Mouse (Mus musculus) Patski (cell line): Measurements from ENCODE around the gene Cs. TPM values are rescaled to one million over a fixed set of nuclear protein-coding genes. Genes with fewer than 3 reads are reported as not detected.
A peak's percentile ranks its signal among the peaks of the same experiment; 100 is the strongest.

ENCODE experiments used
- ATAC-seq: fragments of 100-300 bp; one replicate; pipeline ENCODE4 v1.8.0; 2021
- CTCF ChIA-PET: fragments of 350-600 bp; sonication (Branson Sonifier 250); formaldehyde crosslinking; loops from one replicate; lab custom pipeline; 2022; ENCODE audit warnings: inconsistent platforms; lab: Charles Lee
- POLR2A ChIA-PET: fragments of 350-600 bp; sonication (Branson Sonifier 250); formaldehyde crosslinking; loops from one replicate; lab custom pipeline; 2022; ENCODE audit warnings: antibody characterized with exemption, inconsistent platforms; lab: Charles Lee
- DNase-seq: peaks from one replicate; pipeline ENCODE4 v3.0.0-alpha.2; 2011; ENCODE audit warnings: low read depth, low spot score
- H3K27me3 ChIP-seq: fragments of 371-371 bp; one replicate; pipeline ENCODE4 v1.5.1; 2021
- CTCF ChIP-seq: fragments of 100-300 bp; IDR thresholded peaks from one replicate; pipeline ENCODE4 v1.5.1; 2021
- in situ Hi-C: fragments of 300-500 bp; cut with MboI; formaldehyde crosslinking; loops from 3 replicates; pipeline ENCODE4 v1.11.1; 2018; ENCODE audit warnings: low pct_unique_long_range_greater_than_20kb, mixed read lengths
- polyA plus RNA-seq: library from polyadenylated mRNA; unstranded; gene quantifications from one replicate; pipeline ENCODE4 v1.2.3, GENCODE M21; 2021

Gene Cs
- polyA plus RNA-seq, 1 experiment from 2014 or later, result 279 TPM

- no peaks in the 10 kb centered on the region for H3K27me3 ChIP-seq
- no peak for ATAC-seq
- no peak for DNase-seq
- ChIA-PET POLR2A (interaction anchor here (2.2 to 4.1 kb wide), 3 partner anchors 8 to 42 kb away, joined by 7 to 17 read pairs (median 9); partner anchors contain the start of genes Ankrd52, Cs, Nabp2 and Rnf41), CTCF (interaction anchor here (1.6 to 3.8 kb wide), 2 partner anchors 10 kb away, joined by 3 to 17 read pairs; no protein-coding TSS in a partner anchor)
- in situ Hi-C loops, result loop anchor here (5.0 kb wide), 1 partner anchor 88 kb away; the partner anchor contains the start of gene Smarcc2
- no peak for TF ChIP-seq CTCF
Measured at GRCm38 (mm10) chr10:128369599-128369998, 32.1 kb downstream of the Cs start.

GRCm38 (mm10) chr10:128370021-128370420, 32.5 kb downstream of the Cs start:
- CTCF ChIA-PET, result interaction anchor here (0.9 to 1.6 kb wide), 2 partner anchors 8 to 9 kb away, joined by 3 read pairs; no protein-coding TSS in a partner anchor
- TF ChIP-seq CTCF, result no peak
- ATAC-seq (no peak), DNase-seq (no peak)
- POLR2A ChIA-PET, result interaction anchor here (2.2 to 4.1 kb wide), 3 partner anchors 7 to 41 kb away, joined by 7 to 17 read pairs (median 9); partner anchors contain the start of genes Ankrd52, Cs, Nabp2 and Rnf41
- in situ Hi-C loops, result no loop called here
- H3K27me3 ChIP-seq, result no peaks in the 10 kb centered on the region

GRCm38 (mm10) chr10:128370601-128371000, 33.1 kb downstream of the Cs start:
- ChIA-PET POLR2A (no interaction called here), CTCF (interaction anchor here (0.9 kb wide), 1 partner anchor 9 kb away, joined by 3 read pairs; no protein-coding TSS in a partner anchor)
- no peak for TF ChIP-seq CTCF
- in situ Hi-C loops, result no loop called here
- DNase-seq (no peak), ATAC-seq (no peak)
- no peaks in the 10 kb centered on the region for H3K27me3 ChIP-seq

GRCm38 (mm10) chr10:128372142-128372541, 34.6 kb downstream of the Cs start:
- TF ChIP-seq CTCF, result no peak
- no peaks in the 10 kb centered on the region for H3K27me3 ChIP-seq
- no peak for DNase-seq
- no peak for ATAC-seq
- in situ Hi-C loops, result no loop called here
- ChIA-PET POLR2A (no interaction called here), CTCF (no interaction called here)

GRCm38 (mm10) chr10:128372989-128373748, 35.6 kb downstream of the Cs start:
- in situ Hi-C loops, result no loop called here
- ChIA-PET CTCF (no interaction called here), POLR2A (interaction anchor here (1.6 kb wide), 1 partner anchor 13 kb away, joined by 5 read pairs; no protein-coding TSS in a partner anchor)
- H3K27me3 ChIP-seq, result no peaks in the 10 kb centered on the region
- no peak for DNase-seq
- TF ChIP-seq CTCF, result no peak
- no peak for ATAC-seq

- ChIA-PET CTCF (interaction anchor here (1.4 to 1.8 kb wide), 3 partner anchors 9 to 28 kb away, joined by 3 to 4 read pairs (median 4); no protein-coding TSS in a partner anchor), POLR2A (interaction anchor here (0.6 to 1.6 kb wide), 2 partner anchors 14 to 59 kb away, joined by 3 to 5 read pairs; no protein-coding TSS in a partner anchor)
- no peak for ATAC-seq
- no peak for DNase-seq
- H3K27me3 ChIP-seq, result no peaks in the 10 kb centered on the region
- TF ChIP-seq CTCF, result no peak
- in situ Hi-C loops, result no loop called here
Measured at GRCm38 (mm10) chr10:128374393-128374792, 36.9 kb downstream of the Cs start.

- DNase-seq (no peak), ATAC-seq (no peak)
- TF ChIP-seq CTCF, result no peak
- in situ Hi-C loops, result no loop called here
- H3K27me3 ChIP-seq, result no peaks in the 10 kb centered on the region
- ChIA-PET POLR2A (interaction anchor here (0.7 to 4.2 kb wide), 5 partner anchors 8 to 81 kb away, joined by 3 to 17 read pairs (median 6); partner anchors contain the start of genes Coq10a, Cs, Nabp2 and Rnf41), CTCF (interaction anchor here (0.7 to 1.8 kb wide), 8 partner anchors 13 to 159 kb away, joined by 3 to 8 read pairs (median 4); partner anchors contain the start of genes Esyt1, Nabp2 and Rnf41)
Measured at GRCm38 (mm10) chr10:128376099-128376454, 38.5 kb downstream of the Cs start.

DNA sequence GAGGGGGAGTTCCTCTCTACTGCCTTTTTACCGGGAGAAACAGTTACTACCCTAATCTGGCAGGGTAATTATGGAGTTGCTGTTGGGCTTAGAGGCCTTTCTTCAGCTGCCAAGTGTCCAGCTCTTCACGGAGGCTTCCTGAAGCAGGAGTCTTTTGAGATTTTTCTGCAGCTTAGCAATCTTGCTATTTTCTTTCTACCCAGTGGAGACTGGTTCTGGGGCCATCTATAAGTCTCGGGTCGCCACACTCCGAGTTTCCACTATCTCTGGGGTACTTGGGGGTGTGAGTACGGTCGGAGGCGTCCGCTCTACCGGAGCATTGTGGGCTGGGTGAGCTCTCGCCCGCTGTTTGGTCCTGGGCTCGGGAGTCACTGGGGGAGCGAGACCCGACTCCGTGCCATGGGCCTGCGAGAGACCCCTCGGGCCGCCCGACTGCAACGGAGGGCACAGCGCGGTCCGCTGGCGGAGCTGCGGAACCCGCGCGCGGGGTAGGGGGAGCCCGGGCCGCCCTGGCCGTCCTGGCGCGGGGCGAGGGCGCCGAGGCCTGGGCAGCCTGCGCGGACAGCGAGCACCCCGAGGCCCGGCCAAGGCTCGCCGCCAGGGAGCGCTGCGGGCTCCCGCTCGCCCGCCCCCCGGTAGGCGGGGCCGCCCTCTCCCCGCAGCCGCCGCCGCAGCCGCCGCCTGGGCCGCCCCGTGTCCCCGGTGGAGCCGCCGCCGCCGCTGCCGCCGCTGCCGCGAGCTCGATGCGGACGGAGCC, 39.1 kb downstream of the Cs start, which contains the start of gene Ankrd52:
TSS of gene Ankrd52 (plus strand) at position 661 of the 757 bp plus-strand sequence.
- CTCF ChIA-PET, result interaction anchor here (0.7 to 1.8 kb wide), 8 partner anchors 8 to 159 kb away, joined by 3 to 8 read pairs (median 4); partner anchors contain the start of genes Coq10a, Esyt1, Nabp2 and Rnf41
- ATAC-seq (peak; percentile 86), DNase-seq (no peak)
- TF ChIP-seq CTCF, result no peak
- POLR2A ChIA-PET, result interaction anchor here (0.9 to 4.2 kb wide), 8 partner anchors 8 to 111 kb away, joined by 3 to 17 read pairs (median 5); partner anchors contain the start of genes Coq10a, Cs, Nabp2 and Rnf41
- in situ Hi-C loops, result no loop called here
- no peaks in the 10 kb centered on the region for H3K27me3 ChIP-seq

DNA sequence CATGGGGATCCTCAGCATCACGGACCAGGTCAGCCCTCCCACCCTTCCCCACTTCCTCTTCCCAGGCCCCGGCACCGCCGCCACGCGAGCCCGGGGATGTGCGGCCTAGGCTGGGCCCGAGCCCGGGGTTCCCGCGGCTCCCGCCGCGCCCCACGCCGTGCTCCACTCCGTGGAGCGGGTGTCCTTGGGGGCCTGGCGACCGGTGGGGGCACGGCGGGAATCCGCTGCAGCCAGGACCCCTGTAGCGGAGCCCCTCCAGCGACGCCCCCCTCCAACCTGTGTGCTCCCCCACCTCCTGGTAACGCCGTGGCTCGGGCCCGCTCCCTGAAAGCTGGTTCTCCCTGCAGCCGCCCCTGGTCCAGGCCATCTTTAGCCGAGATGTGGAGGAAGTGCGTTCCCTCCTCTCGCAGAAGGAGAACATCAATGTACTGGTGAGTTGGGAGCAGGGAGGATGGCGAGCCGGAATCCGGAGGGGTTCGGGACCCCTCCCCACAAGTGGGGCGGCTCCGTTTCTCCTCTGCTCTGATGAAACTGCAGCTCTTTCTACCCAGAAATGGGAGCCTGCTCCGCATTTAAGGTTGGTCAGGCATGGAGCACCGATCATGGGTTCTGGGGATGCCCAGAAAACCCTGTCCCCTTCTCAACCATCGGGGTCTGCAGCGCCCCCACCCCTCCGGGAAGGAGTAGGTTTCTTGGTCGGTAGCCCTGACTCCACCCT, 39.8 kb downstream of the Cs start:
- H3K27me3 ChIP-seq, result no peaks in the 10 kb centered on the region
- in situ Hi-C loops, result no loop called here
- peak; percentile 6 for ATAC-seq
- CTCF ChIA-PET, result interaction anchor here (1.1 to 1.8 kb wide), 8 partner anchors 9 to 158 kb away, joined by 3 to 8 read pairs (median 4); partner anchors contain the start of genes Coq10a, Nabp2 and Rnf41
- no peak for DNase-seq
- POLR2A ChIA-PET, result interaction anchor here (0.7 to 4.2 kb wide), 8 partner anchors 9 to 110 kb away, joined by 3 to 17 read pairs (median 4); partner anchors contain the start of genes Coq10a and Cs
- no peak for TF ChIP-seq CTCF
